Mouse (Mus musculus) mouse trophoblast stem cell (cell line): ENCODE measurements around the gene Rasl11a.

Experiments used
- in situ Hi-C, 2 experiments: fragments of 300-500 bp; cut with MseI, MboI; formaldehyde crosslinking; loops; 2 replicates in 1 of 2; 3 replicates in 1 of 2; pipeline ENCODE4 v1.15.1; 2025

The Rasl11a gene

GRCm38 (mm10) chr5:146892904-146893303 lies 48.0 kb downstream of the Rasl11a start:
- in situ Hi-C loops, result loop anchor here in 1 of 2 experiments (10.0 kb wide), 1 partner anchor 218 kb away; no protein-coding TSS in a partner anchor

GRCm38 (mm10) chr5:146893478-146894182 lies 48.8 kb downstream of the Rasl11a start:
- in situ Hi-C loops, result loop anchor here in 1 of 2 experiments (10.0 kb wide), 1 partner anchor 219 kb away; no protein-coding TSS in a partner anchor

GRCm38 (mm10) chr5:146895667-146896066 lies 50.8 kb downstream of the Rasl11a start:
- in situ Hi-C loops, result loop anchor here in 1 of 2 experiments (5.0 to 10.0 kb wide), 2 partner anchors 188 to 221 kb away; no protein-coding TSS in a partner anchor

- in situ Hi-C loops, result loop anchor here in 1 of 2 experiments (5.0 to 10.0 kb wide), 2 partner anchors 190 to 222 kb away; no protein-coding TSS in a partner anchor
These were observed 52.1 kb downstream of the Rasl11a start for GRCm38 (mm10) chr5:146896973-146897372.
